Mouse (Mus musculus) limb, embryonic 10.5 days (tissue): ENCODE results near the gene Snx8. TPM values are rescaled to one million over a fixed set of nuclear protein-coding genes. Genes with fewer than 3 reads are reported as not detected.
A peak's percentile ranks its signal among the peaks of the same experiment; 100 is the strongest.

Source experiments
- DNase-seq: peaks from one replicate; pipeline ENCODE4 v3.0.0-alpha.2; 2017; ENCODE audit warnings: low spot score
- H3K27ac ChIP-seq: fragments of 300-500 bp; sonication (generic); 2 replicates; pipeline ENCODE4 v1.5.1; 2016; ENCODE audit warnings: mild to moderate bottlenecking
- H3K27me3 ChIP-seq: fragments of 300-500 bp; sonication (generic); 2 replicates; pipeline ENCODE4 v1.6.1; 2016; ENCODE audit warnings: low read depth, mild to moderate bottlenecking; ENCODE audit not compliant: poor library complexity, severe bottlenecking
- H3K36me3 ChIP-seq: fragments of 300-500 bp; sonication (generic); 2 replicates; pipeline ENCODE4 v1.6.1; 2016; ENCODE audit warnings: mild to moderate bottlenecking, moderate library complexity
- H3K4me1 ChIP-seq: fragments of 300-500 bp; sonication (generic); 2 replicates; pipeline ENCODE4 v1.6.1; 2016
- H3K4me3 ChIP-seq: fragments of 300-500 bp; sonication (generic); 2 replicates; pipeline ENCODE4 v1.5.1; 2016; ENCODE audit warnings: mild to moderate bottlenecking, moderate library complexity
- H3K9me3 ChIP-seq: fragments of 300-500 bp; sonication (generic); replicated peaks from 2 replicates; pipeline ENCODE4 v1.6.1; 2016; ENCODE audit warnings: mild to moderate bottlenecking
- WGBS: fragments of 180-500 bp; shearing (Covaris S2); methylation state at CpG from one replicate; pipeline ENCODE4 v1.1.7; 2016; 5-methylcytosine and 5-hydroxymethylcytosine counted together
- polyA plus RNA-seq: library from polyadenylated mRNA; unstranded; fragments of >200 nt; fragmentation: Nextera tagmentation; extraction: Ambion mirVana; gene quantifications from 2 replicates; pipeline ENCODE4 v1.2.1, GENCODE M21; 2016

Snx8 gene
- polyA plus RNA-seq, result 22.4 and 25.4 TPM in 2 replicates

DNA sequence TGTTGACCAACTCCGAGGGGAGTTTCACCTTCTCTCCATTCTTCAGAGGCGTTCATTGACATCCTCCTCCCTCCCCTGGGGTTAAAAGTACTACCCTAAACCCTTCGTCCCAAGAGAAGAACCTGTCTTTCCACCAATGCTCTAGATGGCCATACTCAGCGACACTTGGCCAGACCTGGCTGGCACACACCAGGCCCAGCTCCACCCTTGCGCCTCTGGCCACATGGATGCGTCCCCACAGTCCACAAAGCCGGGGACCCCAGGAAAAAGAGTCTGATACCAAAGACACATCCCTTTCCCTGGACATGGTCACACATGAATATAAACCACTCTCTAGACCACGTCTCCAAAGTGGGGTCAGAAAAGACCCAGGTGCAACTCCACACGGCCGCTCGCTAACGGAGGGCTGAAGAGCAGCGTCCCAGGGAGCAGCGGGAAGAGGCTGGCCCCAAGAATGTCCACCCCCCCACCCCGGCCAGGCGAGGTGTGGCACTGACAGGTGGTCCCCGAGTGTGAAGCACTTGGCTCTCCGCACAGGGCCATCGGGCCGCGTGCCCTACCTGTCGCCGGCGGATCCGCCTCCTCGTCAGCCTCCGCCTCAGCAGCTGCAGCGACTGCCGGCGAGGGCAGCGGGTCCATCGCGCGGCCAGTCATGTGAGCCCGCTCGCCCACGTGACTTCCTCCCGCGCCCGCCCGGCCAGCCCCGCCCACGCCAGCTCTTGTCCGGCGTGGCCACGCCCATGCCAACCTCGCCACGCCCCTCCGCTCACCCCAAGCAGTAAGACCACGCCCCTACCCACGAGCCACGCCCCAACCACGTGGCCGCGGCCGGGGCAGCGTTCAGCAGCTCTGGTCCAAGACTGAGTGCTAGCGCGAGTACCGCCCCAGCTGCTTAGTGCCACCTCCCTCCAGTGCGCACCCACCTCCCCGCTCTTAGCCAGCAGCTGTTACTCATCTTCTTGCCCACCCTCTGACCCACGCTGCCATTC, at the start of gene Snx8:
Gene Snx8, minus strand, starts transcription at position 675 of the 989 bp plus-strand sequence.
- Histone ChIP-seq H3K9me3 (no peaks in the 10 kb centered on the region), H3K27ac (peak within 1 kb of the TSS; percentile 84), H3K36me3 (no peaks in the 10 kb centered on the region), H3K4me1 (peaks cover 35% of the 10 kb centered on the region), H3K4me3 (peak within 1 kb of the TSS; percentile 84), H3K27me3 (0 out of 2 replicates have a peak, but pooled peaks cover 3% of the 10 kb centered on the region)
- DNase-seq, result peak; percentile 100
- WGBS, result 1% methylated on average over 63 of the region's 63 CpGs

DNA sequence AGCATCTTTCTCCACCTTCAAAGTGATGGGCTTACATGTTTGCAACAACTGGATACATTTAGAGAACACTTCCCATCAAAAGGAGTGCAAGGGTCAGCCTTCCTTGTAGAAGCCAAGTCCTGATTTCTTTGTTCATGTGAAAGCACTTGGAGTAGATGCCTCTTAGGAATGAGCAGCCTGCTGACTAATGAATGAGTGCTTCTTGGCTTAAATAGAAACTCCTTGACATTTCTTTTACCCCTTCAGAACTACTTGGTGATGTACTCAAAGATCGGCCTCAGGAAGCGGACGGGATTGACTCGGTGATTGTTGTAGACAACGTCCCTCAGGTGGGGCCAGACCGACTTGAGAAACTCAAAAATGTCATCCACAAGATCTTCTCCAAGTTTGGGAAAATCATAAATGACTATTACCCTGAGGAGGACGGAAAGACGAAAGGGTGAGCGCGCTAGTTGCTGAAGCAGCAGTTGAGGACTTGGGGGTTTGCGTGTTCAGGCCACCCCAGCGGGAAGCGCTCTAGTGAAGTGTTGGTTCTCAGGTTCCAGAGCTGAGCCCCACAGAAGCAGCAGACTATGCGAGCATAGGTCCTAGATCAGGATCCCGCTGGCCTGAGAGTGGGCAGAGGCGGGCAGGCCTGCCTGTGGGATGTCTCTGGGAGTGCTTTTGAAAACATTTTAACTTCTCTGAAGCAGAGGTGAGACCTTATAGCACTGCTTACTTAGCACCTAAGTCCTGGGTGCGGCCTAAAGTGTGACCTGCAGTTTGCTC, 36.1 kb upstream of the Snx8 start:
- no peak overlapping the region for H3K4me3 ChIP-seq
- peaks cover 16% of the 10 kb centered on the region for H3K4me1 ChIP-seq
- 95% methylated on average over 17 of the region's 17 CpGs for WGBS
- no peaks in the 10 kb centered on the region for H3K27me3 ChIP-seq
- peaks cover 96% of the 10 kb centered on the region for H3K36me3 ChIP-seq
- no peak overlapping the region for H3K27ac ChIP-seq
- DNase-seq, result no peak
- H3K9me3 ChIP-seq, result no peaks in the 10 kb centered on the region

DNA sequence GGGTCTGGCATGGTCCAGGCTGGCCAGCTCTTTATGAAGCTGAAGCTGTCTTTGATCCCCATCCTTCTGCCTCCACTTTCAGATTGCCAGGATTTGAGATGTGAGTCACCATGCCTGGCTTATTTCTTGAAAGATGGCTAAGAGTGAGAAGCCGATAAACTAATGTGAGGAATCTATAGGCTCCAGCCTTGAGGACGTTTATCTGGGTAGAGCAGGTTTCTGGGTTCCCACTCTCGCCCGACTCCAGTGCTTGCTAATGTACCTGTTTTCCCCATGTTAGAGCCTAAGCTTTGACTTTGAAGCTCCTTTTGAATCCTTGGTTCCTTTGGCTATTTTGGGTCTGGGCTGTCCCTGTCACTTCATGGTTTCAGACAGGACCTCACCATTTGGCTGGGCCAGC, 31.6 kb upstream of the Snx8 start:
- WGBS, result 66% methylated on average over 4 of the region's 4 CpGs
- Histone ChIP-seq H3K36me3 (peaks cover 50% of the 10 kb centered on the region), H3K9me3 (no peaks in the 10 kb centered on the region), H3K4me3 (peak overlapping the region; percentile 98), H3K4me1 (peaks cover 21% of the 10 kb centered on the region), H3K27ac (no peak overlapping the region), H3K27me3 (no peaks in the 10 kb centered on the region)
- no peak for DNase-seq

DNA sequence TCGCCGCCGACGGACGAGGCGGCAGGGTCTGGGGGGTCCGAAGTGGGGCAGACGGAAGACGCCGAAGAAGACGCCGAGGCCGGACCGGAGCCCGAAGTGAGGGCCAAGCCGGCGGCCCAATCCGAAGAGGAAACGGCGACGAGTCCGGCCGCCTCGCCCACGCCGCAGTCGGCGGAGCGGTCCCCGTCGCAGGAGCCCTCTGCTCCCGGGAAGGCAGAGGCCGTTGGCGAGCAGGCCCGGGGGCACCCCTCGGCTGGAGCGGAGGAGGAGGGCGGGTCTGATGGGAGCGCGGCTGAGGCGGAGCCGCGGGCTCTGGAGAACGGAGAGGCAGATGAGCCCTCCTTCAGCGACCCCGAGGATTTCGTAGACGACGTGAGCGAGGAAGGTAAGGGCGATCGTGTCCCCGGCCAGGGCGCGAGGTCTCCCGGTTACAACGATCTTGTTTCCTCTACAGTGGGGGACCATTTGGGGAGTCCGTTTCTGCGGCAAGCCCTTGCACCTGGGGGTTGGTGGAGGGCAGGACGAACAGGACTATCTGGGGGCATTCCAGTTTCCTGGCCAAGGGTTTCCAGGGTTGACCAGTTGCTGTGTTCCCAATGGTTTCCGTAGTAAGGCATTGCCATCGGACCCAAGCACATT, 30.5 kb upstream of the Snx8 start:
- peak overlapping the region; percentile 98 for H3K27ac ChIP-seq
- peak overlapping the region; percentile 98 for H3K4me3 ChIP-seq
- no peaks in the 10 kb centered on the region for H3K27me3 ChIP-seq
- DNase-seq, result no peak
- peaks cover 21% of the 10 kb centered on the region for H3K4me1 ChIP-seq
- peaks cover 40% of the 10 kb centered on the region for H3K36me3 ChIP-seq
- no peaks in the 10 kb centered on the region for H3K9me3 ChIP-seq
- under 1% methylated on average over 62 of the region's 62 CpGs for WGBS

DNA sequence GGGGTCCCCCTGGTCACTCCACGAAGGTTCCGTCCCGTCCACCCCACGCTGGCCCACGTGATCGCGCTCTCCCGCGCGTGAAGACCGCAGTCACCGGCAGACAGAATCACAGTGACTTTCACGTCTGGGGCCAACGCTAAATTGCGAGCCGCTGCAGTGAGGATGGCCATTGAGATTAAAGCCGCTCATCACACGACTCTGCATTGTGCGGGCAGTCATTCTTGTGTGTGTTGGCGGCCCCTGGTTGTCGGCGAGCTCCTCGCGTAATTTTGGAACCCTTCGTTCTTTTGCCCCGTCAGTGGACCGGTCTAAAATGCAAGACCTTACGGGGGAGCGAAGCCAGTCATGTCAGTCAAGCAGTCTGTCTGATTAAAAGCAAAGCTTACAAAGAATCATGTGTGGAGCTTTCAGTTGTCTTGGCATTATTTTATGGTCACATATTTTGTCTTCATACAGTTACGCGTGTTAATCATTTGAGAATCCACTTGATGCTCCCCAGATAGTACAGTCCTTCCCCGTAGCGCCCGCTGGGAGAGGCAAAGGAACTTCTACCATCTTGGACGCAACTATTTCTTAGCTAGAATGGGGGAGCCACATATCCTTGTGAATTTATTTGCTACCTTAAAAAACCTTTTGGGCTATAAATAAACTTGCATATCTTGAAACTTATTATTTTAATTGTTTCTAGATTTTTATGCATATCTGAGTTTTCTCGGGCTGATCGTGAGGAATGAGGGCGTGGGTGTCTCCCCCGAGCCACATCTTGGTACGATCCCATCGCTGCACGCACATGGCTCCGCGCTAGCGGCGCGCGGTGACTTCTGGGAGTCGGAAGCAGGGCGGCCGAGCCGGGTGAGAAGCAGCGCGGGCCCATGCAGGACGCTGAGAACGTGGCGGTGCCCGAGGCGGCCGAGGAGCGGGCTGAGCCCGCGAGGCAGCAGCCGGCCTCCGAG, 29.7 kb upstream of the Snx8 start, which contains the start of gene Eif3b:
Gene Eif3b, plus strand, starts transcription at position 840 of the 953 bp plus-strand sequence.
- H3K27me3 ChIP-seq, result no peaks in the 10 kb centered on the region
- H3K36me3 ChIP-seq, result peaks cover 32% of the 10 kb centered on the region
- peak; percentile 92 for DNase-seq
- H3K27ac ChIP-seq, result peak within 1 kb of the TSS; percentile 98
- H3K4me1 ChIP-seq, result peaks cover 21% of the 10 kb centered on the region
- H3K4me3 ChIP-seq, result peak within 1 kb of the TSS; percentile 98
- H3K9me3 ChIP-seq, result no peaks in the 10 kb centered on the region
- under 1% methylated on average over 65 of the region's 65 CpGs for WGBS

DNA sequence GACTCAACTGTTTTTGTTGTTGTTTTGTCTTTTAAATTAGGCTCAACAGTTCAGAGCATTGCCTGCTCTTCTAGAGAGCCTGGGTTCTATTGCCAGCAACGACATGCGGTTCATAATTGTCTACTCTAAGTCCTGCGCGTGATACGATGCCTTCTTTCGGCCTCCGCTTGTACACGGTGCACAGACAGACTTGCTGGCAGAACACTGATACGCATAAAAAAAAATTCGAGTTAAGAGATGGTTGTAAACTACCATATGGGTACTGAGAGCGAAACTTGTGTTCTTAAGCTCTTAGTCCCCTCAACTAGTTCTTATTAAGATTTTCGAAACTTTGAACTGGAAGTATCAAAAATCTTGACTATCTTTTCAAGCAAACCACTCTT, 29.0 kb upstream of the Snx8 start:
- Histone ChIP-seq H3K4me3 (peak overlapping the region; percentile 98), H3K4me1 (peaks cover 21% of the 10 kb centered on the region), H3K27me3 (no peaks in the 10 kb centered on the region), H3K36me3 (peaks cover 25% of the 10 kb centered on the region), H3K27ac (peak overlapping the region; percentile 98), H3K9me3 (no peaks in the 10 kb centered on the region)
- 3% methylated on average over 12 of the region's 12 CpGs for WGBS
- no peak for DNase-seq

DNA sequence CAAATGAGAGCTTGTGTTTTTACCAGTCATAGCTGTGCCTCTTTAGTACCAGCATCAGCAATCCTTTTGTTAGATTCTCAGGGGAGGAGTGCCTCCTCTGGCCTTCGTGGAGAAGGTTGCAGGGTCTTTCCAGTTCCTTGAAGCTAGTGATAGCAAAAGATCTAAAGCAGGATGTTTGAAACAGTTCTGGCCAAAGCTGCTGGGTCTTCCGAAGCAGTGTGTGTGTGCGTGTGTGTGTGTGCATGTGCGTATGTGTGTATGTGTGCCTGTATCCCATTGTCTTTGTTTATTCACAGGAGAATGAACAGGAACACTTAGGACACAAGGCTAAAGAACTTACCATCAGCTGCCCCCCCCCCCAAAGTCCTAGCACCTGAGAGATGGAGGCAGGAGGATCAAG, 25.6 kb upstream of the Snx8 start:
- no peaks in the 10 kb centered on the region for H3K27me3 ChIP-seq
- H3K4me1 ChIP-seq, result 0 out of 2 replicates have a peak, but pooled peaks cover 4% of the 10 kb centered on the region
- 74% methylated on average over 4 of the region's 4 CpGs for WGBS
- H3K36me3 ChIP-seq, result no peaks in the 10 kb centered on the region
- H3K9me3 ChIP-seq, result no peaks in the 10 kb centered on the region
- no peak overlapping the region for H3K27ac ChIP-seq
- no peak for DNase-seq
- no peak overlapping the region for H3K4me3 ChIP-seq

DNA sequence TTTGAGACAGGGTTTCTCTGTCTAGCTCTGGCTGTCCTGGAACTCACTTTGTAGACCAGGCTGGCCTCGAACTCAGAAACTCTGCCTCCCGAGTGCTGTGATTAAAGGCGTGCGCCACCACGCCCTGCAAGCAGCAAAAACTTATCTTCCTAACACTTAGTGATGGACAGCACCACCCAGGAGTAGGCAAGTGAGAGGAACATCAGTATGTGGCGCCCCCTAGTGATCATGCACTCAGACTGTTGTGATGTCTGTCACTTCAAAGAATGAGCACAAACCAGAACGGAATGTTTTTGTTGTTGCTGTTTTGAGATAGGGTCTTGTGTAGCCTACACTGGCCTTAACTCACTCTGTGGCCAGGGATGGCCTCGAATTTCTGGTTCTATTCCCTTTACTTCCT, 22.3 kb upstream of the Snx8 start:
- no peaks in the 10 kb centered on the region for H3K9me3 ChIP-seq
- H3K36me3 ChIP-seq, result no peaks in the 10 kb centered on the region
- H3K4me1 ChIP-seq, result peaks cover 9% of the 10 kb centered on the region
- no peak overlapping the region for H3K4me3 ChIP-seq
- H3K27ac ChIP-seq, result no peak overlapping the region
- H3K27me3 ChIP-seq, result no peaks in the 10 kb centered on the region
- 37% methylated on average over 8 of the region's 8 CpGs for WGBS
- DNase-seq, result peak; percentile 74

DNA sequence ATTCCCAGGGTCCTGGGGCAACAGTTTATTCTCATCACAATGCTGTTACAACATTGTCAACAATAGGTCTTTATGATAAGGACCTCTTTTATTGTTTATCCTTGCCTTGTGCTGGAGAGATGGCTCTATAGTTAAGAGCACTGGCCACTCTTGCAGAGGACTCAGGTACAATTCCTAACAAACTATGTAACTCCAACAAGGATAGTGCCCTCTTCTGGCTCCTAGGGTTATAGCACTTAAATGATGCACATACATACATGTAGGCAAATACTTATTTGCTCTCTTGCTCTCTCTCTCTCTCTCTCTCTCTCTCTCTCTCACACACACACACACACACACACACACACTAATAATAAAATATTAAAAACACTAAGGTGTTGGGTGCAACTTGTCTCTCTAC, 19.7 kb upstream of the Snx8 start:
- Histone ChIP-seq H3K27me3 (no peaks in the 10 kb centered on the region), H3K4me3 (no peak overlapping the region), H3K27ac (no peak overlapping the region)

DNA sequence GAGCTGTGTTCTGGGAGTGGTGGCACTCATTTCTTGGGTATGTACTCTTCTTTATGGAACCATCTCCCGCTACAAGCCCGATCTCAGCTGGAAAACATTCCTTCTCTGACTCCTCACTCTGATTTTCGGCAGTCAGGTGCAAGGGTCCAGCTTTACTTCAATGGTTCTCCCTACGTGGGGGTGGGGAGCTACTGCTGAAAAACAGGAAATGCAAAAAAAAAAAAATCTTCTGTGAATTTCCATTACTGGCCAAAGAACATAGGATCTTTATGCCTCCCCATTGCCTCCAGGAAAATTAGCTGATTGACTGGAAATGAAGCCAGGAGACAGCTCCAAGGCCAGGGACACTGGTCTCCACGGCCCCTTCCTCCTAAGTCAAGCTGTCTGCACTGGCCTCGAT, 17.6 kb upstream of the Snx8 start:
- 73% methylated on average over 6 of the region's 6 CpGs for WGBS
- H3K9me3 ChIP-seq, result no peaks in the 10 kb centered on the region
- H3K27ac ChIP-seq, result peak overlapping the region; percentile 40
- peaks cover 34% of the 10 kb centered on the region for H3K4me1 ChIP-seq
- H3K36me3 ChIP-seq, result no peaks in the 10 kb centered on the region
- H3K27me3 ChIP-seq, result no peaks in the 10 kb centered on the region
- H3K4me3 ChIP-seq, result no peak overlapping the region
- DNase-seq, result no peak

More for the DNA sequence above, 19.7 kb upstream of the Snx8 start:
- Histone ChIP-seq H3K4me1 (peaks cover 21% of the 10 kb centered on the region), H3K36me3 (no peaks in the 10 kb centered on the region), H3K9me3 (no peaks in the 10 kb centered on the region)
- no peak for DNase-seq

DNA sequence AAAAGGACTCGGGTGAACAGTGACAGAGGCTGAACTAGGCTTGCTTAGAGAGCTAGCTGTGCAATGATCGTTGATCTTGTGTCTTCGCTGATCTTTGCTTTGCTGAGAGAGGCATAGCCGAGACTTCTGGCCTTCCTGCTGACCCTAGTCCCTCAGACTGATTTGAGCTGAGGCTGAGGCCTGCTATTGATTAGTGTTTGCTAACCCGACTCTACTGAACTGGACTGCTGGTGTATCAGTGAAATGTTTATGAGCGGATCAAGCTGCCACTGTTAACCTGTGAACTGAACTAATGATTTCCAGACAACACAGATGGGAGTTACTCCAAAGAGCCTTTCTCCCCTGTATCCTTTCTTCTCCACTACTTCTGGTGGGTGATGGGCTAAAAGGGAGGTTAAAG, 16.1 kb upstream of the Snx8 start:
- H3K27ac ChIP-seq, result peak overlapping the region; percentile 59
- no peaks in the 10 kb centered on the region for H3K27me3 ChIP-seq
- peak; percentile 72 for DNase-seq
- peaks cover 34% of the 10 kb centered on the region for H3K4me1 ChIP-seq
- H3K36me3 ChIP-seq, result no peaks in the 10 kb centered on the region
- no peak overlapping the region for H3K4me3 ChIP-seq
- 26% methylated on average over 6 of the region's 6 CpGs for WGBS
- no peaks in the 10 kb centered on the region for H3K9me3 ChIP-seq
